Mouse (Mus musculus): ENCODE measurements around the gene Zfp583.
A peak's percentile ranks its signal among the peaks of the same experiment; 100 is the strongest.

Zfp583 gene

GRCm38 (mm10) chr7:6285842-6286705 lies 45.0 kb downstream of the Zfp583 start, which contains the start of gene Zfp667:
Zfp667 (plus strand) TSS chr7:6286579.
- DNase-seq (ENCODE audit: low spot score): peak; percentile 99

- no peak for DNase-seq (ENCODE audit: low spot score)
Observed at GRCm38 (mm10) chr7:6285366-6285765, 45.7 kb downstream of the Zfp583 start.

- DNase-seq (ENCODE audit: low spot score): peak; percentile 21
Observed at GRCm38 (mm10) chr7:6284442-6285012, 46.6 kb downstream of the Zfp583 start.

DNA sequence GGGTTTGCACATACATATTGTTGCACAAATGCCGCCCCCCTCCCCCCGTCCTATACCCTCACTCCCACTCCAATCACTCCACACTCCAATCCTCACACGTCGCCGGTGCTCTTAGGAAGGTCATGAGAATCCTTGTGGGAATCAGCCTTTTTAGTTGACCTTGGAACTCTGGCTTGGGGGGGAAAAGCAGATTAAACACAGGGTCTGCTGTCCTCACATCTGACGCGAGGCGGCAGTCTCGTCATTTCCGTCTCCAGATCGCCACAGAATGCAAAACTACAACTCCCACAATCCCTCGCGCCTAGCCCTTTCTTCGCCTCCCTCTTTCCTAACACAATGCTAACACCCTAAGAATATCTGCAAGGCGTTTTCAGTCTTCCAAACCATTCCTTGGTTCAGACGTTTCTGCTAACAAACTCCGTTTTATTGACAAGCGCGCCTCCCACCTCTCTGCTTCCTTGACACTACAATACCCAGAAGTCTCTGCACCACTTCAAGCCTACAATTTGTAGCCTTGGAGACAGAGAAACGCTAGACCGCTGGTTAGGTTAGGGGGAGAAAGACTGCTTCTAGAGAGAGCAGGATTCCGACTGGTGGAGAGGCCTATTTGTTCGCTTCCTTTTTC lies 47.5 kb downstream of the Zfp583 start:
- DNase-seq (ENCODE audit: low spot score): peak; percentile 80

- peak; percentile 81 for DNase-seq (ENCODE audit: low spot score)
Observed at GRCm38 (mm10) chr7:6282749-6283148, 48.3 kb downstream of the Zfp583 start.

DNA sequence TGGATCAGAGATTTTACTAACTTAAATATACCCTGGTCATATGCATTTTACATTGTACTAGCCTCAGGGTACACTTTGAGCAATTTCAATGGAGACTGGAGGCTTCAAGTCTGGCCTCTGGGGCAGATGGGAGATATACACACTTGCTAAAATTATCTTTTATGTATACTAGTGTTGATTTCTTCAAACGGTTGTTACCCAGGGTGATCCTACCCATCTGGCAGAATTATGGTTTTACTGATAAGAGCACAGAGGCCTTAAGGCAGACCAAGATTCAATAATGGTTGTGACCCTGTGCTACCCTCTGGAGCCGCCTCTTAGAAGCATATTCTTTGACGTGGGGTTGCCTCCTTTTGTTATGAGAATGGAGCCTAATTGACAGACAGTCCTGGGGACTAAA lies 53.2 kb downstream of the Zfp583 start:
- DNase-seq (ENCODE audit: low spot score): no peak

GRCm38 (mm10) chr7:6265695-6266094 lies 65.4 kb downstream of the Zfp583 start:
- peak; percentile 15 for DNase-seq (ENCODE audit: low spot score)
